Mouse (Mus musculus) adrenal gland (tissue): ENCODE data around the gene Pcbp1.
"Not testable (repeated sequence)": the region's sequence is repeated elsewhere in the genome, so short reads cannot be mapped to it uniquely, and the experiment has no call there.

Experiments used
- intact Hi-C: fragments of 180-260 bp; cut with DNase I; formaldehyde crosslinking; loops from one replicate; pipeline ENCODE4 v1.15.1; 2025
- long read RNA-seq, 2 experiments: library from polyadenylated mRNA; unstranded; transcript quantifications; one replicate each; pipeline ENCODE4 v2.0.0; 2020; ENCODE audit warnings: borderline replicate concordance in 1 of 2; ENCODE audit not compliant: insufficient replicate concordance in 1 of 2

The Pcbp1 gene
- long read RNA-seq, experiment 1, transcript Pcbp1-201 (1 exons, 1,830 nt) = major isoform, 269 of 270 reads
- long read RNA-seq, experiment 1, partial matches to known transcripts = 0 of 270 reads
- long read RNA-seq, experiment 1, other reads (novel, unspliced or antisense) = 1 of 270 reads
- long read RNA-seq, experiment 2, transcript Pcbp1-201 (1 exons, 1,830 nt) = major isoform, 285 of 286 reads
- long read RNA-seq, experiment 2, partial matches to known transcripts = 0 of 286 reads
- long read RNA-seq, experiment 2, other reads (novel, unspliced or antisense) = 1 of 286 reads

DNA sequence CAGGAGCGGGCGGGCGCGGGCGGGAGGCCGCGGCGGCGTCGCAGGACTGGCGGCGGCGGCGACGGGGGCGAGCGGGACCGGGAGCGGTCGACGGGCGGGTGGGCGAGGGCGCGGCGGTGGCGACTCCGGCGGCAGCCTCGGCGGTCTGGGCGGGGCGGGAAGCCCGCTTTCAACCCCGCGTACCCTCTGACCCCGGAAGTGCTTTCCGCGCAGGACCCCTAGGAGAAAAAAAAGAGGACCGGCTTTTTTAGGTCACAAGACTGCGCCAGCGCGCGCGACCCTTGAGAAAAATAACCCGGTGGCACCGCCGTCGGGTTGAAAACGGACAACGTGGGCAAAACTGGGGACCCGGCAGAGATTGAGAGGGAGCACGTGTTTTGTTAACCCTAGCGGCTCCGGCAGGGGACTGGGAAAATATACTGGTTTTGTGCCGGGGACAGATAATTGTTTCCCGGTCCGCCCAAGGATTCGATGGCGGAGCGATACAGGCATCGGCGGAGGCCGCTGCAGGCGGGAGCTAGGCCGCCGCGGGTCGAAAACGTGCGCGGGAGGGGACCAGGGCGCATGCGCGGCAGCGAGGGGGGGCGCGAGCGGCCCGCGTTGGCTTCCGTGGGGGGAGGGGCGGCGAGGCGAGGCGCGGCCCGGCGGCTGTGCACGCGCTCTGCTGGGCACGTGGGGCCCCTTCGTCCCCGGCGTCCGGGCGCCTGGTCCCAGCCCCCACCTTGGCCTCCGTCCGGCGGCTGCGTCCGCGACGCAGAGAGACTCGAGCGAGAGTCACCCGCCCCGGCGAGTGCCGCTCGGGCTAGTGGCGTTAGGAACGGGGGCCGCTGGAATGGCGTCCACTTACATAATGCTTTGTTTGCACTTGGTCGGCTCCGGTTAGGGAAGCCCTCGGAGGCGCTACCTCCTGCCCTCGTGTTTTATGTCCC is at the start of gene Pcbp1:
Gene Pcbp1 (minus strand): TSS at position 290 of the 929 bp plus-strand sequence.
- intact Hi-C loops = no loop called here

DNA sequence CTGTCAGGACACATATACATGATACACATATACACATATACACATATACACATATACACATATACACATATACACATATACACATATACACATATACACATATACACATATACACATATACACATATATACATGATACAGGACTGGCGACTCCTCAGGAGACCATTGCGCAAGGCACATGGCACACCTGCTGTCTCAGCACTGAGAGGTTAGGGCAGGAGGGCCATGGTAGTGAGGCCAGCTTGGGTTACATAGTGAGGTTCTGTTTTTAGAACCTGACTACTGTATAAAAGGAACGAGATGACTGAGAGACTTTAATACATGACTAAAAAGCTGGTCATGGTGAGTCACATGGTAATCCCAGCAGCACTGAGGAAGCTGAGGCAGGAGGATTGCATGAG is 48.4 kb upstream of the Pcbp1 start:
- intact Hi-C loops = no loop called here

DNA sequence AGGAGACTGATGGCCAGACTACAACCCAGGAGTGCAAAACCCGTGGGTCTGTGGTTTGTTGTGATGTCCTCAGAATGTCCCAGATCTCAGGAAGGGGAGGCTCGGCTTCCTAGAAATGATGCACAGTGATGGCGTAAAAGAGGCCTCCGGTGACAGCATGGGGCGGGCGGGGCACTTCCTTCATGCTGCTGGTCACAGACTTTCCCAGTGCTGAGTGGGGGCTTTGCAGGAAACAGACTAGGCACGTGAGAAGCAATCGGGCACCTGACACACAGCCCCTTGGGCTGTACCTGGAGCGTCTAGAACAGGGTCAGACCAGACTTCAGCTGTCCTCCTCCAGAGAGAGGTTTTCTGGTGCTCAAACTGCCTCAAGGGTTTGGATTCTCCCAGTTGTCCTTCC is 44.7 kb upstream of the Pcbp1 start:
- intact Hi-C loops = no loop called here

DNA sequence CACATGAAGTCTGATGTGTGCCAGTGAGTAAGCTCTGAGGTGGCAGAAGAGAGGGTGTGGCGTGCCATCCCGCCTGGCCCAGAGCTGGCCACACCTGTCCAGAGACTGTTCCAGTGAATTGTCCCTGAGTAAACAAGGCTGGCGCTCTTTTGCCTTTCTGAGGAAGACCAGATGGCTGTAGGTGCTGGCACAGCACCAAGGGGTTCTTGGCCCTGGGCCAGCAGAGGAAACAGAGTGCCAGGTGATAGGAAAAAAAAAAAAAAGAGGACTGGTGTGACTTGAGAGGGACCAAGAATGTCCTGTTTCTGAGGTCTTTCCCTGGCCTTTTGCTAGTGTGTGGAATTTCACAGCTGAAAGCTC is 43.3 kb upstream of the Pcbp1 start:
- intact Hi-C loops = no loop called here

DNA sequence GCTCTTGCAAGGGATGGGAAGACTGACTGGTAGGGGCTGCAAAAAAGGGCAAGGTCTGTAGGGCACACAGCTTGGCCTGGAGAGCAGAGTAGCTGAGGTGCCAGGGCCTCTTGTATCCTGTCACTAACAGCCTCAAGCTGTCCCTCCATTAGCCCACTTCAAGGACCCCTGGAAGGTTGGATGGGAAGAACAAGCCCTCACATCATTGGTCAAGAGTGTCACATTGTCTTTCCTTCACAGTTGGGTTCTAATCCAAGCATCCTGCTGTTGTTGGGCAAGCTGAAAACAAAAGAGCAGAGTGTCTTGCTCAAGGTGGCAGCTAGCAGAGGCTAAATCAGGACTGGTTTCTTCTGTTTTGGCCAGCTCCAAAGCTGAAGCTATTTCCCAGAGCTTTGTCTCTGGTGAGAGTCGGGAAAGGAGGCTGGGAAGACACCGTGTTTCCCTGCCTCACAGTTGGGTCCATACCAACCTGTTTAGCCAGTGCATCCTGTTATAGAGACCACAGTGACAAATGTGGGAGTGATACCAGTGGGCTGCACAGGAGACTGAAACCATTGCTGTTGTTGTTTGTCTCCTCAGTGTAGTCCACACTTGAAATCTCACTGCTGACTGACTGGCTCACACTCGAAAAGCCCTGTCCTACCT is 42.8 kb upstream of the Pcbp1 start:
- intact Hi-C loops = no loop called here

- intact Hi-C loops = no loop called here
Measured at GRCm38 (mm10) chr6:86565782-86566181, 39.7 kb upstream of the Pcbp1 start.

DNA sequence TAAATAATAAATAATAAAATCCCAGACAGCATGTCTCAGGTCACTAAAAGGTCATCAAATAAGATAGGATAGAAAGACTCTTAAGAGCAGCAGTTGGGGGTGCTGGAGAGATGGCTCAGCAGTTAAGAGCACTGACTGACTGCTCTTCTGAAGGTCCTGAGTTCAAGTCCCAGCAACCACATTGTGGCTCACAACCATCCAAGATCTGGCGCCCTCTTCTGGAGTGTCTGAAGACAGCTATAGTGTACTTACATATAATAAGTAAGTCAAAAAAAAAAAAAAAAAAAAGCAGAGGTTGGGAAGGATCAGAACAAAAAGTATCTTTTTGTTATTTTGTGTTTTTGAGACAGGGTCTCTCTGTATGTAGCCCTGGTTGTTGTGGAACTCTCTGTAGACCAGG is 31.1 kb upstream of the Pcbp1 start:
- intact Hi-C loops = not testable (repeated sequence)

DNA sequence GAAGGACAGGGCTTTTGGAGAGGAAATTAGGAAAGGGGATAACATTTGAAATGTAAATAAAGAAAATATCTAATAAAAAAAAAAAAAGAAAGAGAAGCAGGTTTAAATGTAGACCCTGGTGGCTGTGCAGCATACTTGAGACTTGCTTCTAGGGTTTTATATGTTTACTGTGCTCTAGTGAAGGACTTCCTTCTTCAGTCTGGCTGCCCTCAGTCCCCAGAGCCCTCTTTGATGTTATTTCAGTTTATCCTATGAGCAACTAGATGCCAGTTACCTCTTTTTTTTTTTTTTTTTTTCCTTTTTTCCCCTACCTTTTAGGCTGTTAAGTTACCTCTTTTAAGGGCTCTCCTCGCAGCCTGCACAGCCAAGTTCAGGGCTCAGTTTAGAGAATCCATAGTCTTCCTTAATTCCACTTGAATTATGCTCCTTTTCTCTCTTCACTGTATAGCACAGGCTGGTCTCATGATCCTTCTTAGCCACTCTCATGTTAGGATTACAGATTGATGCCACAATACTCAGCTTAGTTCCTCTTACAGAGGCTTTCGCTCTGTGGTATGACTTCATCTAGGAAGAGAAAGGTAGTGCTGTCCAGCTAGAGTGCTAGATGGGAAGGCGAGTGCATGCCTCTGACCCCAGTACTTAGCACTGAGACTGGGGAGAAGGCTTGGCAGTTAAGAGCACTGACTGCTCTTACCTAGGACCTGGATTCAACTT is 30.4 kb upstream of the Pcbp1 start:
- intact Hi-C loops = no loop called here

- intact Hi-C loops = no loop called here
Measured at GRCm38 (mm10) chr6:86550587-86550986, 24.5 kb upstream of the Pcbp1 start.

- intact Hi-C loops = loop anchor here (5.0 kb wide), 2 partner anchors 49 to 124 kb away; no protein-coding TSS in a partner anchor
Measured at GRCm38 (mm10) chr6:86547880-86548367, 21.8 kb upstream of the Pcbp1 start.

DNA sequence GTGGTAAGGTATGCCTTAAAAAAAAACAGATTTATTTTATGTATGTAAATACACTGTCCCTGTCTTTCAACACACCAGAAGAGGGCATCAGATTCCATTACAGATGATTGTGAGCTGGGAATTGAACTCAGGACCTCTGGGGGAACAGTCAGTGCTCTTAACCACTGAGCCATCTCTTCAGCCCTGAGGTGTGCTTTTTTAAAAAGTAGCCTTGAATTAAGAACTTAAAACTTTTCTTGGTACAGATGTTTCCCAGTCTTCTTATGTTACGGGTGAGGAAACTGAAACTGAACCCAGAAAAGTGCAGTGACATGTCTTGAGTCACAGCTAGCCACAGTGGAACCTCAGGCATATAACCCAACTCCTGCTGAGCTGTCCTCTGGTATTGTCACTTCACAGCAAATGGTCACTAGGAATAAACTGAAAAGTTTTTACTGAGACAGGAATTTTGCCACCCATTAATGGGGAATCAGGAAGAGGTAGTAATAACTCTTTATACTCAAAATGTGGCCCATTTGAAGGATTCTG is 21.2 kb upstream of the Pcbp1 start:
- intact Hi-C loops = loop anchor here (5.0 kb wide), 2 partner anchors 50 to 125 kb away; no protein-coding TSS in a partner anchor

DNA sequence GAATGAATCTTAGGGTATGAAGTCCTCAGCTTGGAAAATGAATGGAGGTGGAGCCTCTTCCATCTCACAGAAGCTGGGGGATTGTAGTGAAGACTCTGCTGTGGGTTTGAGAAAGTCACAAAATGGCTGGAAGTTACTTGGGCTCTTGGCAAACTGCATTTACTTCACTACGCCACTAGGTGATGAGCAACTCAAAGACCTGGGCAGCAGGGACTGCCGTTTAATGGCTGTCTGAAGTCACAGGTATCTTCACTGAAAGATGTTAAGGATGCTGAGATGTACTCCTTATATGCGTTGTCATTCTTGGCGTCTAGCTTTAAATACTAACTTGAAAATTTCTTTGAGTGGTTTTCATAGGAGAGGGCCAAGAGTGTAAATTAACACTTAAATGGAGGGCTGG is 19.1 kb upstream of the Pcbp1 start:
- intact Hi-C loops = loop anchor here (5.0 kb wide), 2 partner anchors 52 to 127 kb away; no protein-coding TSS in a partner anchor

DNA sequence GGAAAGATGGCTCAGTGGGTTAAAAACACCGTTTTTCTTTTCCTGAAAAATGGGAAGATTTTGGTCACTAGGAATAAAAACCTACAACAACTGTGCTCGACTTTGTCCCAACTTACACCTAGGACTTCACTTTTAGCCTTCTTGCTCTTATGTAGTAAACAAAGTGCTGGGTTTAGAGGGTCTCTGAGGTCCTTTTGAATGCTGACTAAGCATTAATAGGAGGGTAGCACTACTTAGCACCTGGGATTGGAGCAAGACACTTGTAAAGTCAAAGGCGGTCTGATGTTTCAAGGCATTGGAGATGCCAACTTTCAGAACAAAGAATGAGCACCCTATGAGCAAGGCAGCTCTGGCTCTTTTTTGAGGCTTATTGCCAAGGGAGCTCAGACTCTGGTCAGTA is 17.7 kb upstream of the Pcbp1 start:
- intact Hi-C loops = loop anchor here (5.0 kb wide), 1 partner anchor 82 kb away; no protein-coding TSS in a partner anchor

GRCm38 (mm10) chr6:86543060-86543459 is 16.9 kb upstream of the Pcbp1 start:
- intact Hi-C loops = loop anchor here (5.0 kb wide), 1 partner anchor 81 kb away; no protein-coding TSS in a partner anchor

- intact Hi-C loops = loop anchor here (5.0 kb wide), 1 partner anchor 79 kb away; no protein-coding TSS in a partner anchor
Measured at GRCm38 (mm10) chr6:86541650-86542049, 15.5 kb upstream of the Pcbp1 start.

GRCm38 (mm10) chr6:86528451-86528785 is 2.3 kb upstream of the Pcbp1 start:
- intact Hi-C loops = no loop called here

DNA sequence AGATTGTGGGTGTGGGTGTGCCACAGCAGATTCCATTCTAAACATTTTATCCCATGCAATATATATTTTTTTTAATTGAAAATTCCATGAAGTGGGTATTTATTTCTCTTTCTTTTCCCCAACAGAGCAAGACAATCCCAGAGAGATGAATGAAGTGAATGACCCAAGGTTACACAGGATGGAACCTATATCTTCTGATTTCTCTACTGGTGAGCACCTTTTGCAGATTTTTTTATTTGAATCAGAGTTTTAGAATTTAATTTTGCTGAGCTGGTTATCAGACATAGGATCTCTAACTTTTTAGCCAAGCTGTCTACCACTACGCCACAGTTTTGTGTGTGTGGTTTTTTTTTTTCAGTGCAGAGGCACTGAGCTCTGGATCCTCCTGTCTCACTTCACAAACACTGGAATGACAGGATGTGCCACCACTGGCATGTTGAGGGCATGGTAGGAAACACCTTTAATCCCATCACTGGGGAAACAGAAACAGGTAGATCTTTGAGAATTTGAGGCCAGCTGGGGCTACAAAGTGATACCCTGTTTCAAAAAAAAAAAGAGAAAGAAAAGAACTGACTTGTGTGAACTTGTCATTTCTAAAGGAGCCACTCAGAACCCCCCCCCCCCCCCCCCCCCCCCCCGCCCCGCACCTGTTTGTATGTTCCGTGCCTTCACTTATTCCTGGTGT is 1.8 kb upstream of the Pcbp1 start:
- intact Hi-C loops = no loop called here

DNA sequence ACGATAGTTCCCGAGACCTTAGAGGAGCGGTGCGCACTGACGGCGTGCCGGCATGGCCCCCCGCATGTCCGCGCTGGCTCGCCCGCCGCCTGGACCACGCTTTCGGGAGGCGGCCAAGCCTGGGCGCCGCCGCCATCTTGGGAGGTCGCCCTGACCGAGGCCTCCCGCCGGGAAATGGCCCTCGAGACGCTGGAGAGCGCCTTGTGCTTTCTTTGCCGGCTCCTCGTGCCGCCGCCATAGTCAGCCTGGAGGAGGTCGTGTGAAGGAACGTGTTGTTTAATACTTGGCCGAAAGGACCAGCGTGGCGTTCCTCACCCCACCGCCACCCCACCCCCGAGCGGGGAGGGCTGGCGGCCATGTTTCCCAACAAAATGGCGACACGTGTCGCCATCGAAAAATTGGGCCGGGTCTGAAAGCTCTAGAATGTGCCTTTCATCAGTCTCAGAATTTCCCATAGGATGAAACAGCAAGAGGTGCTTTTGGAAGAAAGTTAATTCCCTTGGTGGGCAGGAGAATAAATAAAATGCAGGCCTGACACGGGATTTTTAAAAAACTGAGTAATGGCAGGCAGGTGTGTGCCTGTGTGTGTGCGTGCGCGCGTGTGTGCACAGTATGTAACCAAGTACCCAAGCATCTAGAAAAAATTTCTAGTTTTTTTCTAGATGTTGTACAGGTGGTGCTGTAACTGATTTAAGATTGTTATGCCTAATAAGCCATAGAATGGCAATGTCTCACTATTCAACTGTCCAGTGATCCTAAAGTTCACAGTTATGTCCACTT is 1.0 kb upstream of the Pcbp1 start:
- intact Hi-C loops = no loop called here

DNA sequence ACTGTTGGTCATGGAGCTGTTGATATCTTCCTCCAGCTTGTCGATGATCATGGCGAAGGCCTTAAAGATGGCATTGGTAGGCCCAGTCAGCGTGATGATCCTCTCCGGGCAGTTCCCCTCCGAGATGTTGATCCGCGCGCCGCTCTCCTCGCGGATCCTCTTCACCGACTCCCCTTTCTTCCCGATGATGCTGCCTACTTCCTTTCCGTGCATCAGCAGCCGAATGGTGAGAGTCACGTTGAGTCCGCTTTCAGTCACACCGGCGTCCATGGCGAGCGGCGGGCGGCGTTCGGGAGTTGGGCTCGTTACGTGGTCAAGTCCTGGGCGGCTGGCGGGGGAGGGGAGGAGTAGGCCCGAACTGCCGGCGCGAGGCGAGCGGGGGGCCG is 482 bp downstream of the Pcbp1 start:
- intact Hi-C loops = loop anchor here (1.0 kb wide), 1 partner anchor 52 kb away; no protein-coding TSS in a partner anchor
